ENCODE assay signal across 8 mouse cellular contexts in the genomic region with DNA sequence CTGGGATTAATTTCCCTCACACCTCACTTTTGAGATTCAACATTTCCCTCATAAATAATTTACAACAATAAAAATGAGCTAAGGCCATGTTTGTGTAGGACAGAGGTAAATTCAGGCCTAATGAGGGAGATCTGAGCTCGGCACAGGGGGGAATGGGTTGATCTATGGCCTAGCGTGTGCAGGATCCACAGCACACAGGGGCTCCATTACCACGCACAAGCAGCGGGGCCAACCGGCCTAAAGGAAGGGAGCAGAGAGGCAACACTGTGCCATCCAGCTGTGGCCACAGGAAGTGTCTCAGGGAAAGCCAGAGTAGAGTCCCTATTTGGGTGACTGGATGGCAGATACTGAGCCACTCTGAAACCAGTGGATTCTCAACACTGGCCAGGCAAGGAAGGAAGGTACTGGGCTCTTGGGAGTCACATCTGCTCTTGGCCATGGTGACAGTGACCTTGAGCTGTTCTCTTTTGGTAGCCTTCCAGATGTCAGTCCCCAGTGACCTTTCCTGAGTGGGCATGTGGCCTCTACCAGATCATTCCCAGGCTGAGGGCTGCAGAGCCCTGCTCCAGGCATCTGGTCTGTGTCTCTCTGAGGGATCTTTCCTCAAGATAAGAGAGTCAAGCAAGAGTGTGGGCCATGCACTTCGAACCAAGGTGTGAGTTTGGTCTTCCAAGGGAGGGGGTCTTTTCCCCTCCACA. TPM values are rescaled to one million over a fixed set of nuclear protein-coding genes. Genes with fewer than 3 reads are reported as not detected.
DNase-seq lines count a peak whose midpoint lies in the region; ATAC-seq lines count a peak whose summit lies in the region.

No protein-coding gene starts in this region.

- H3K4me2 ChIP-seq in kidney, embryonic 15.5 days: no peak overlapping the region
- H3K4me2 ChIP-seq in embryonic facial prominence, embryonic 13.5 days: no peak overlapping the region
- no peak overlapping the region for H3K4me2 ChIP-seq in forebrain, embryonic 16.5 days (ENCODE audit: low read length)
- no peak overlapping the region for H3K4me2 ChIP-seq in midbrain, embryonic 13.5 days (replicated peaks)

- peaks cover 78% of the 10 kb centered on the region for H3K4me1 ChIP-seq in kidney, embryonic 15.5 days
- H3K4me1 ChIP-seq in embryonic facial prominence, embryonic 13.5 days: peaks cover 45% of the 10 kb centered on the region
- H3K4me1 ChIP-seq in forebrain, embryonic 16.5 days (replicated peaks; ENCODE audit: control insufficient read depth, insufficient read depth, low read length): peaks cover 55% of the 10 kb centered on the region
- peaks cover 84% of the 10 kb centered on the region for H3K4me1 ChIP-seq in midbrain, embryonic 13.5 days (replicated peaks)

- 60% methylated on average over 6 of the region's 6 CpGs for WGBS in kidney, embryonic 15.5 days
- 87% methylated on average over 6 of the region's 6 CpGs for WGBS in embryonic facial prominence, embryonic 13.5 days
- WGBS in forebrain, embryonic 16.5 days: 80% methylated on average over 6 of the region's 6 CpGs
- WGBS in midbrain, embryonic 13.5 days: 55% methylated on average over 6 of the region's 6 CpGs

- H3K27ac ChIP-seq in kidney, embryonic 15.5 days: peak overlapping the region; percentile 90
- H3K27ac ChIP-seq in embryonic facial prominence, embryonic 13.5 days: peak overlapping the region; percentile 72
- peak overlapping the region; percentile 97 for H3K27ac ChIP-seq in forebrain, embryonic 16.5 days (ENCODE audit: low read length)
- H3K27ac ChIP-seq in midbrain, embryonic 13.5 days: peak overlapping the region; percentile 98

- H3K9ac ChIP-seq in kidney, embryonic 15.5 days: no peak overlapping the region
- no peak overlapping the region for H3K9ac ChIP-seq in embryonic facial prominence, embryonic 13.5 days
- H3K9ac ChIP-seq in forebrain, embryonic 16.5 days (replicated peaks; ENCODE audit: low read depth, low read length): no peak overlapping the region
- H3K9ac ChIP-seq in midbrain, embryonic 13.5 days (replicated peaks): peak overlapping the region; percentile 46; the same call in 1 of the 2 replicates

- H3K27me3 ChIP-seq in kidney, embryonic 15.5 days: no peaks in the 10 kb centered on the region
- no peaks in the 10 kb centered on the region for H3K27me3 ChIP-seq in embryonic facial prominence, embryonic 13.5 days
- no peaks in the 10 kb centered on the region for H3K27me3 ChIP-seq in forebrain, embryonic 16.5 days (replicated peaks; ENCODE audit: control insufficient read depth, insufficient read depth, low read length)
- no peaks in the 10 kb centered on the region for H3K27me3 ChIP-seq in midbrain, embryonic 13.5 days

- peaks cover 11% of the 10 kb centered on the region for H3K36me3 ChIP-seq in kidney, embryonic 15.5 days
- peaks cover 15% of the 10 kb centered on the region for H3K36me3 ChIP-seq in embryonic facial prominence, embryonic 13.5 days
- H3K36me3 ChIP-seq in forebrain, embryonic 16.5 days (ENCODE audit: control insufficient read depth, insufficient read depth): peaks cover 9% of the 10 kb centered on the region
- peaks cover 19% of the 10 kb centered on the region for H3K36me3 ChIP-seq in midbrain, embryonic 13.5 days

- H3K9me3 ChIP-seq in kidney, embryonic 15.5 days (replicated peaks): no peaks in the 10 kb centered on the region
- H3K9me3 ChIP-seq in embryonic facial prominence, embryonic 13.5 days: peaks cover 2% of the 10 kb centered on the region; the same call in 1 of the 2 replicates
- H3K9me3 ChIP-seq in forebrain, embryonic 16.5 days (ENCODE audit: control insufficient read depth, low read length): no peaks in the 10 kb centered on the region
- H3K9me3 ChIP-seq in midbrain, embryonic 13.5 days: no peaks in the 10 kb centered on the region

- ATAC-seq in kidney, embryonic 15.5 days (replicated peaks; ENCODE audit: low FRiP score): 0 out of 2 replicates have a peak, but pooled peaks have one; percentile 5
- ATAC-seq in embryonic facial prominence, embryonic 13.5 days (ENCODE audit: insufficient number of reproducible peaks, insufficient read depth, low FRiP score, low TSS enrichment, low read depth): no peak
- no peak for ATAC-seq in forebrain, embryonic 16.5 days
- peak; percentile 6; the same call in 1 of the 2 replicates for ATAC-seq in midbrain, embryonic 13.5 days

- H3K4me3 ChIP-seq in kidney, embryonic 15.5 days (replicated peaks): no peak overlapping the region
- no peak overlapping the region for H3K4me3 ChIP-seq in embryonic facial prominence, embryonic 13.5 days
- H3K4me3 ChIP-seq in forebrain, embryonic 16.5 days (replicated peaks; ENCODE audit: low read length): no peak overlapping the region
- H3K4me3 ChIP-seq in midbrain, embryonic 13.5 days (replicated peaks): no peak overlapping the region

- DNase-seq in kidney, postnatal 25 days: no peak
- no peak for DNase-seq in layer of hippocampus, adult 9-10 months (ENCODE audit: low spot score)
- no peak for DNase-seq in left cerebral cortex, adult 11 months (ENCODE audit: low spot score)
- DNase-seq in retina, postnatal 1 day: no peak

RNA-seq across cellular contexts. Expression of a gene that starts 9.9 kb away (rescaled TPM):
- 18.4 and 19.6 TPM in 2 replicates for polyA plus RNA-seq in kidney, embryonic 15.5 days (2015; fragmentation: Nextera tagmentation; extraction: Ambion mirVana)
- 23.7 and 25.8 TPM in 2 replicates for polyA plus RNA-seq in embryonic facial prominence, embryonic 13.5 days (2015; fragmentation: Nextera tagmentation; extraction: Ambion mirVana)
- polyA plus RNA-seq in forebrain, embryonic 16.5 days (2015; fragmentation: Nextera tagmentation; extraction: Ambion mirVana): 78.1 and 84.2 TPM in 2 replicates
- polyA plus RNA-seq in midbrain, embryonic 13.5 days (2015; fragmentation: Nextera tagmentation; extraction: Ambion mirVana): 68.1 and 73.0 TPM in 2 replicates

Comparison
In these comparisons a context has a peak if more than half of its experiments do, and no peak if none do; other contexts are left out.
1. ATAC-seq: peak in kidney, embryonic 15.5 days (single experiment) and midbrain, embryonic 13.5 days (single experiment); none in embryonic facial prominence, embryonic 13.5 days (single experiment) and forebrain, embryonic 16.5 days (single experiment).
2. Peak in every context shown above with its lines, with median percentiles within 50 percentile points of each other: H3K27ac ChIP-seq.